Mouse (Mus musculus): ENCODE data around the gene Aph1b. TPM values are rescaled to one million over a fixed set of nuclear protein-coding genes. Genes with fewer than 3 reads are reported as not detected.
"Not testable (repeated sequence)": the region's sequence is repeated elsewhere in the genome, so short reads cannot be mapped to it uniquely, and the experiment has no call there.

Aph1b gene
- polyA plus RNA-seq, 1 experiment from 2014 or later, result 18.0 TPM

DNA sequence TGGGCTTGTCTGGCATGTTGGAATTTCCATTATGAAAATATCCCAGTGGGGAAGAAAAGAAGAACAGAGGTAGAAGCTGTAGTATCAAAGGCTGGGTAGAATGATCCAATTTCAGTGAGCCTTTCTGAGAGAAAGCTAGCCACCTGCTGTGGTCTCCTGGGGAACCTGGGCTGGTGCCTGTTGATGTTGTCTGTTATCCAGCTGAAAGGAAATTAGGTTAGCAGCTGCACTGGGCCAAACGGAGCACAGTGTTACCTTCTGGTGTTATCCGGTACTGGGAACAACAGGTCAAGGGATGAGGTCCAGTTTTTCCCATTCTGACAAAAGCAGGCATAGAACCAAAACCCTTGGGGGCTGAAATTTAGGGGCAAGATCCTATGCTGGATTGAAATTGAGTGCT is 18.1 kb upstream of the Aph1b start:
- H3K4me2 ChIP-seq, result no peak overlapping the region
- 16% methylated on average over 2 of the region's 2 CpGs for WGBS
- no peaks in the 10 kb centered on the region for H3K27me3 ChIP-seq (ENCODE audit: control insufficient read depth, insufficient read depth, low read length)
- DNase-seq (ENCODE audit: low spot score, missing footprints) (no peak), ATAC-seq (ENCODE audit: low FRiP score) (no peak)
- H3K27ac ChIP-seq (ENCODE audit: low read depth, low read length), result no peak overlapping the region
- H3K4me3 ChIP-seq (ENCODE audit: low read depth, low read length), result no peak overlapping the region
- H3K9me3 ChIP-seq (ENCODE audit: control insufficient read depth, low read length), result no peaks in the 10 kb centered on the region
- H3K4me1 ChIP-seq (ENCODE audit: control insufficient read depth, insufficient read depth, low read length), result peaks cover 2% of the 10 kb centered on the region; the same call in 1 of the 2 replicates
- H3K9ac ChIP-seq (ENCODE audit: low read length), result no peak overlapping the region
- no peaks in the 10 kb centered on the region for H3K36me3 ChIP-seq (ENCODE audit: control insufficient read depth, insufficient read depth, low read length)

GRCm38 (mm10) chr9:66805951-66806350 is 10.7 kb upstream of the Aph1b start:
- WGBS, result under 1% methylated on average over 27 of the region's 37 CpGs
- H3K27me3 ChIP-seq (ENCODE audit: control insufficient read depth, insufficient read depth, low read length); H3K9me3 ChIP-seq (ENCODE audit: control insufficient read depth, low read length); H3K36me3 ChIP-seq (ENCODE audit: control insufficient read depth, insufficient read depth, low read length); ATAC-seq (ENCODE audit: low FRiP score); H3K4me1 ChIP-seq (ENCODE audit: control insufficient read depth, insufficient read depth, low read length); H3K27ac ChIP-seq (ENCODE audit: low read depth, low read length): not testable (repeated sequence)
- Histone ChIP-seq H3K9ac (ENCODE audit: low read length) (peak overlapping the region; percentile 49), H3K4me2 (peak overlapping the region; percentile 40), H3K4me3 (ENCODE audit: low read depth, low read length) (peak overlapping the region; percentile 22; the same call in 1 of the 2 replicates)
- DNase-seq (ENCODE audit: low spot score, missing footprints), result peak; percentile 95

DNA sequence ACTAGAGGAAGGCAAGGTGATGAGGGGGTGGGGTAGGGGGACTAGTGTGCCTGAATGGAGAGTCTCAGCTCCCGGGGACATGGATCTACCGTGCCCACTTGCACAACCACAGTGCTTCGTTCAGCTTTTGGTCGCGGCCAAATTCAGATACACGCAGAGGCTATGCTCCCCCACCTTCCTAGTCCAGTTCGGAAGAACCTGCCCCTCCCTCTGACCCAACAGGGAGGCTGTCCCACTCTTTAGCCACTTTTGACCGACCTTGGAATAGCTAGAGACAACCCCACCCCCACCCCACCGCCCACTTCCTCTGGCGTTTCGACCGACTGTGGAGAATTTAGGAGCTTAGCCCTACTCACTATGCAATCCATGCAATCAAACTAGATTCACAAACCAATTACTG is 6.7 kb upstream of the Aph1b start:
- Histone ChIP-seq H3K9me3 (ENCODE audit: control insufficient read depth, low read length) (no peaks in the 10 kb centered on the region), H3K4me3 (ENCODE audit: low read depth, low read length) (no peak overlapping the region), H3K4me2 (no peak overlapping the region), H3K4me1 (ENCODE audit: control insufficient read depth, insufficient read depth, low read length) (no peaks in the 10 kb centered on the region), H3K9ac (ENCODE audit: low read length) (no peak overlapping the region), H3K36me3 (ENCODE audit: control insufficient read depth, insufficient read depth, low read length) (no peaks in the 10 kb centered on the region), H3K27ac (ENCODE audit: low read depth, low read length) (no peak overlapping the region), H3K27me3 (ENCODE audit: control insufficient read depth, insufficient read depth, low read length) (peaks cover 5% of the 10 kb centered on the region; the same call in 1 of the 2 replicates)
- DNase-seq (ENCODE audit: low spot score, missing footprints) (no peak), ATAC-seq (ENCODE audit: low FRiP score) (no peak)
- 55% methylated on average over 12 of the region's 12 CpGs for WGBS

DNA sequence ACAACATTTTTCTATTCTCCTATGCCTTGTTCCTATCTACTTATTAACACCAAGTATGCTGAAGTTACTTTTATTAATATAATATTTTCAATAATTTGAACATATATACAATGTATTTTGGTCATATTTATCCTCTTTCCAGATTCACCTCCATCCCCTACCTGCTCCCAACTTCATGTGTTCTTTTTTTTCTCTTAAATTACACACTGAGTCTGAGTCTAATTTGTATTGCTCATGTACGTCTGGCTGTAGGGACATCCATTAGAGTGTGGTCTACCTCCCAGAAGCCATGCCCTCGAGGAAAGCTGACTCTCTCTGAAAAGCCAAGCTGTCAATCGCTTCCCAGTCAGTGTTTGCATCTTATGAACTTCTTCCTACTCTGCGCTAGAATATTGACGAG is 1.4 kb upstream of the Aph1b start, which contains the start of gene Gm10647:
Gene Gm10647, plus strand, starts transcription at position 301 of the 400 bp plus-strand sequence.
- no peak within 1 kb of the TSS for H3K27ac ChIP-seq (ENCODE audit: low read depth, low read length)
- H3K36me3 ChIP-seq (ENCODE audit: control insufficient read depth, insufficient read depth, low read length), result no peaks in the 10 kb centered on the region
- 85% methylated on average over 5 of the region's 5 CpGs for WGBS
- ATAC-seq (ENCODE audit: low FRiP score), result no peak
- H3K27me3 ChIP-seq (ENCODE audit: control insufficient read depth, insufficient read depth, low read length), result no peaks in the 10 kb centered on the region
- peak within 1 kb of the TSS; percentile 61 for H3K4me3 ChIP-seq (ENCODE audit: low read depth, low read length)
- peak within 1 kb of the TSS; percentile 90 for H3K9ac ChIP-seq (ENCODE audit: low read length)
- DNase-seq (ENCODE audit: low spot score, missing footprints), result no peak
- peaks cover 5% of the 10 kb centered on the region for H3K4me1 ChIP-seq (ENCODE audit: control insufficient read depth, insufficient read depth, low read length)
- H3K9me3 ChIP-seq (ENCODE audit: control insufficient read depth, low read length), result no peaks in the 10 kb centered on the region
- peak within 1 kb of the TSS; percentile 88 for H3K4me2 ChIP-seq

DNA sequence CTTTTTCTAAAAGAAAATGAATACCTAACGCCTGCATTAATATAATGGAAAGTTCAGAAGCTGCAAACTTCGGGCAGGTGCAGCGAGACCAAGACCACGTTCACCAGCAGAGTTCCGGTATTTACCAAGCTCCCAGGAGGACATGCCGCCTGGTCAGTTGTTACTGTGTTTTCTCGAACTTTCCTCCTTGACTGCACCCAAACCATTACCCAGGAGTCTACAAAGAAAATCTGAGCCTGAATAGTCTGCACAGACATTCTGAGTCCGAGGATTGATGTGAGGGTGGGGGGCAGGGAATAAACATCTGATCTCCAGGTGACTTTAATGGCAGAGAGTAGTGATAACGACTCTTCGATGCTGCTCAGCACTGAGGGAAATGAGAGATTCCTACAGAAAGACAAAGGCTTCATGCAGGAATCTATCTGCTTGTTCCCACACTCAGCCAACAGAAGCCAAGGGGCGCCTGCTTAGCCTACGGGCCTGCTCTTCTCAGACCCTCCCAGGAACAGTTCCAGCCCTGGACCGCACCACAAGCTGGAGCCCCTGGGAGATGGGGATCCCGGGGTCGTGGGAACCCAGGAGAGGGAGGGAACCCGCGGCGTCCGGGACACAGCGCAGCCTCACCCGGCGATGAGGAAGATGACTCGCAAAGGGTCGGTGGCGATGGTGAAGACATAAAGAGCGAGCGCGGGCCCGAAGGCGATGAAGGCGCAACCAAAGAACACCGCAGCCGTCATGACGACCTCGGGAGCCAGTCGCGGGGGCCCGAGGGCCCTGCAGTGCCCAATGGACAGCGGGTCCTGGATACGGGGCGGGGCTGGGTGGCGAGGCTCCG is 444 bp downstream of the Aph1b start:
- Histone ChIP-seq H3K4me1 (ENCODE audit: control insufficient read depth, insufficient read depth, low read length) (peaks cover 5% of the 10 kb centered on the region), H3K4me2 (peak overlapping the region; percentile 88), H3K4me3 (ENCODE audit: low read depth, low read length) (peak overlapping the region; percentile 61), H3K9ac (ENCODE audit: low read length) (peak overlapping the region; percentile 90), H3K36me3 (ENCODE audit: control insufficient read depth, insufficient read depth, low read length) (0 out of 2 replicates have a peak, but pooled peaks cover 2% of the 10 kb centered on the region), H3K27ac (ENCODE audit: low read depth, low read length) (peak overlapping the region; percentile 84), H3K27me3 (ENCODE audit: control insufficient read depth, insufficient read depth, low read length) (no peaks in the 10 kb centered on the region), H3K9me3 (ENCODE audit: control insufficient read depth, low read length) (no peaks in the 10 kb centered on the region)
- 2% methylated on average over 43 of the region's 43 CpGs for WGBS
- peak; percentile 71 for ATAC-seq (ENCODE audit: low FRiP score)
- DNase-seq (ENCODE audit: low spot score, missing footprints), result no peak

GRCm38 (mm10) chr9:66787821-66788220 is 7.5 kb downstream of the Aph1b start:
- H3K4me3 ChIP-seq (ENCODE audit: low read depth, low read length), result no peak overlapping the region
- H3K9me3 ChIP-seq (ENCODE audit: control insufficient read depth, low read length), result no peaks in the 10 kb centered on the region
- H3K36me3 ChIP-seq (ENCODE audit: control insufficient read depth, insufficient read depth, low read length), result 0 out of 2 replicates have a peak, but pooled peaks cover 2% of the 10 kb centered on the region
- no peak overlapping the region for H3K4me2 ChIP-seq
- ATAC-seq (ENCODE audit: low FRiP score) (no peak), DNase-seq (ENCODE audit: low spot score, missing footprints) (peak; percentile 85)
- no peak overlapping the region for H3K9ac ChIP-seq (ENCODE audit: low read length)
- no peak overlapping the region for H3K27ac ChIP-seq (ENCODE audit: low read depth, low read length)
- 16% methylated on average over 2 of the region's 2 CpGs for WGBS
- no peaks in the 10 kb centered on the region for H3K4me1 ChIP-seq (ENCODE audit: control insufficient read depth, insufficient read depth, low read length)
- H3K27me3 ChIP-seq (ENCODE audit: control insufficient read depth, insufficient read depth, low read length), result no peaks in the 10 kb centered on the region

DNA sequence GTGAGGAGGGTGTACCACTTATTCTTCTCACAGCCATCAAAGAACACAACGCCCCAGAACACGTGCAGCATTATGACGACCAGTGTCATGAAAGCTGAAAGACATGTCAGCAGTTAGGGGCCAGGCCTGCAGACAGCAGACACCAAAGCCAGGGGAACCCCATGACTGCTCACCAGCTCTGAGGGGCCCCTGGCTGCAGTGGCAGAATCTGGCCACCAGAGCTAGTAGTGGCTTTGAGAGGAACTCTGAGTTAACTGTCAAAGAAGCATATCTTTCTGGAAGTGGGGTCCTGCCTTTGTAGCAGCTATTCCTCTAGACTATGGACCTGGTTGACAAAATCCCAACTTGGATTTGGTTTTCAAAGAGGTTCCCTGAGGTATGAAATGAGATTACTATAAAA is 10.7 kb downstream of the Aph1b start:
- H3K9ac ChIP-seq (ENCODE audit: low read length); H3K36me3 ChIP-seq (ENCODE audit: control insufficient read depth, insufficient read depth, low read length); H3K27me3 ChIP-seq (ENCODE audit: control insufficient read depth, insufficient read depth, low read length); H3K27ac ChIP-seq (ENCODE audit: low read depth, low read length); H3K4me2 ChIP-seq; H3K4me3 ChIP-seq (ENCODE audit: low read depth, low read length); DNase-seq (ENCODE audit: low spot score, missing footprints); H3K4me1 ChIP-seq (ENCODE audit: control insufficient read depth, insufficient read depth, low read length); H3K9me3 ChIP-seq (ENCODE audit: control insufficient read depth, low read length); ATAC-seq (ENCODE audit: low FRiP score): not testable (repeated sequence)
- WGBS, result no CpG with 5 or more reads among the region's 3 CpGs

GRCm38 (mm10) chr9:66770701-66771100 is 24.6 kb downstream of the Aph1b start:
- no peaks in the 10 kb centered on the region for H3K36me3 ChIP-seq (ENCODE audit: control insufficient read depth, insufficient read depth, low read length)
- no peaks in the 10 kb centered on the region for H3K27me3 ChIP-seq (ENCODE audit: control insufficient read depth, insufficient read depth, low read length)
- H3K4me1 ChIP-seq (ENCODE audit: control insufficient read depth, insufficient read depth, low read length), result no peaks in the 10 kb centered on the region
- ATAC-seq (ENCODE audit: low FRiP score) (no peak), DNase-seq (ENCODE audit: low spot score, missing footprints) (no peak)
- no peaks in the 10 kb centered on the region for H3K9me3 ChIP-seq (ENCODE audit: control insufficient read depth, low read length)
- H3K4me2 ChIP-seq, result no peak overlapping the region
- no peak overlapping the region for H3K4me3 ChIP-seq (ENCODE audit: low read depth, low read length)
- H3K9ac ChIP-seq (ENCODE audit: low read length), result no peak overlapping the region
- H3K27ac ChIP-seq (ENCODE audit: low read depth, low read length), result no peak overlapping the region

- WGBS, result 91% methylated on average over 3 of the region's 3 CpGs
- ATAC-seq (ENCODE audit: low FRiP score) (no peak), DNase-seq (ENCODE audit: low spot score, missing footprints) (no peak)
- H3K27ac ChIP-seq (ENCODE audit: low read depth, low read length), result no peak overlapping the region
- H3K4me2 ChIP-seq, result no peak overlapping the region
- no peaks in the 10 kb centered on the region for H3K4me1 ChIP-seq (ENCODE audit: control insufficient read depth, insufficient read depth, low read length)
- no peaks in the 10 kb centered on the region for H3K27me3 ChIP-seq (ENCODE audit: control insufficient read depth, insufficient read depth, low read length)
- no peaks in the 10 kb centered on the region for H3K9me3 ChIP-seq (ENCODE audit: control insufficient read depth, low read length)
- H3K4me3 ChIP-seq (ENCODE audit: low read depth, low read length), result no peak overlapping the region
- no peaks in the 10 kb centered on the region for H3K36me3 ChIP-seq (ENCODE audit: control insufficient read depth, insufficient read depth, low read length)
- H3K9ac ChIP-seq (ENCODE audit: low read length), result no peak overlapping the region
These were observed 26.0 kb downstream of the Aph1b start for GRCm38 (mm10) chr9:66769275-66769674.

All from midbrain, embryonic 11.5 days (tissue).